Mouse (Mus musculus) brain, embryonic 14.5 days (tissue): ENCODE data around the gene Sema3g. TPM values are rescaled to one million over a fixed set of nuclear protein-coding genes. Genes with fewer than 3 reads are reported as not detected.

ENCODE experiments used
- DNase-seq: peaks from one replicate; pipeline ENCODE4 v3.0.0-alpha.2; 2011; ENCODE audit warnings: low read depth
- CTCF ChIP-seq: fragments of 200-500 bp; IDR thresholded peaks from 2 replicates; pipeline ENCODE4 v1.5.1; 2012; ENCODE audit warnings: inconsistent platforms, mild to moderate bottlenecking, moderate library complexity, borderline replicate concordance; ENCODE audit not compliant: insufficient read depth, insufficient read length; ENCODE audit errors: extremely low read depth
- POLR2A ChIP-seq: fragments of 200-500 bp; IDR thresholded peaks from 2 replicates; pipeline ENCODE4 v1.6.1; 2012; ENCODE audit warnings: mild to moderate bottlenecking, inconsistent platforms, borderline replicate concordance; ENCODE audit not compliant: poor library complexity, insufficient read depth, insufficient read length, severe bottlenecking; ENCODE audit errors: extremely low read depth
- polyA plus RNA-seq: library from polyadenylated mRNA; depleted of rRNA; stranded (reverse); fragments of >200 nt; gene quantifications from 2 replicates; pipeline ENCODE4 v1.2.3, GENCODE M21; 2012

The Sema3g gene
- polyA plus RNA-seq, 1 experiment: 2.7 TPM

DNA sequence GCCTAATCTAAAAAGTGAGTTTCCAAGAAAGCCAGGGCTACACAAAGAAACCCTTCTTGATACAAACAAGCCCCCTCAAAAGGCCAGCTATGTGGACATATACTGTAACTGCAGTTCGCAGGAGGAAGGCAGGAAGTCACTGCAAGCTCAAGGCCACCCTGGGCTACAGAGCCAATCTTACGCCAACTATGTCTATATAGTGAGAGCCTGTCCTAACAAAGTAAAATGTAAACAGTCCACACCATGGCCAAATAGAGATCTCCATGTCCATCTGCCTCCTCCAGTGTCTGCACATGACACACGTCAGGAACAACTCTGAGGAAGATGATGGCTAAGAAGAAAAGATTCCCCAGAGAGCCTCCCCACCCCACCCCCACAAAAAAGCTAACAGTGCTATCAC, 17.6 kb upstream of the Sema3g start:
- TF ChIP-seq POLR2A: no peak
- TF ChIP-seq CTCF: no peak
- no peak for DNase-seq

DNA sequence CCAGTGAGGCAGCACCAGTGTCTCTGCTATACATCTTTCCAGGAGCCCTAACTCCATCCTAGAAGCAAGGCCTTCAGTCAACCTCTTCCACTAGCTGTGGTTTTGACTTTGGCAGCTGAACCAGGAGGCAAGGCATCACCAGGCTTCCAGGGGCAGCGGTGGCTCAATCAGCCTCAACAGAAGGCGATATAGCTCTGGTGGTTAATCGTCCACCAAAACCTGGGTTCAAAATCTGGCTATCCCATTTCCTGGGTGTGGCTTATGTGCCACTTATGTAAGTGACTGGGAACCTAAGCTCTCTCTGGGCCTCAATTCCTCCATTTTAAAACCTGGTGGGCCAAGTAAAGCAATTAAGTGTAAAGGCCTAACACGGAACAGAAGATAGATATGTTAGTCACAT, 12.8 kb upstream of the Sema3g start:
- no peak for DNase-seq
- TF ChIP-seq POLR2A (no peak), CTCF (no peak)

DNA sequence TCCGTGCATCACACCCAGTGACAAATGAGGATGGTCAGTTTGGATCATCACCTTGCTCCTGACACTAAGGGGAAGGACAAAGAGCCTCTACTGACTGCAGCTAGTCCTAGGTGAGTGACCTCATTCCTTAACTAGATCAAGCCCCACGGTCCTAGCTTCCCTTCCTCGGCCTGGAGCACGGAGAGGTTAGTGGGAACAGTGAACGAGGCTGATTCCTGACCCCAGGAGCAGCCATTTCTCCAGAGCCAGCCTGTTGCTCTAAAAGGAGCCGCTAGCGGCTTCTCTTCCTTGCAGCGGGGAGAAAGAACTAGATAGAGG, 12.5 kb upstream of the Sema3g start:
- no peak for DNase-seq
- no peak for TF ChIP-seq POLR2A
- no peak for TF ChIP-seq CTCF

DNA sequence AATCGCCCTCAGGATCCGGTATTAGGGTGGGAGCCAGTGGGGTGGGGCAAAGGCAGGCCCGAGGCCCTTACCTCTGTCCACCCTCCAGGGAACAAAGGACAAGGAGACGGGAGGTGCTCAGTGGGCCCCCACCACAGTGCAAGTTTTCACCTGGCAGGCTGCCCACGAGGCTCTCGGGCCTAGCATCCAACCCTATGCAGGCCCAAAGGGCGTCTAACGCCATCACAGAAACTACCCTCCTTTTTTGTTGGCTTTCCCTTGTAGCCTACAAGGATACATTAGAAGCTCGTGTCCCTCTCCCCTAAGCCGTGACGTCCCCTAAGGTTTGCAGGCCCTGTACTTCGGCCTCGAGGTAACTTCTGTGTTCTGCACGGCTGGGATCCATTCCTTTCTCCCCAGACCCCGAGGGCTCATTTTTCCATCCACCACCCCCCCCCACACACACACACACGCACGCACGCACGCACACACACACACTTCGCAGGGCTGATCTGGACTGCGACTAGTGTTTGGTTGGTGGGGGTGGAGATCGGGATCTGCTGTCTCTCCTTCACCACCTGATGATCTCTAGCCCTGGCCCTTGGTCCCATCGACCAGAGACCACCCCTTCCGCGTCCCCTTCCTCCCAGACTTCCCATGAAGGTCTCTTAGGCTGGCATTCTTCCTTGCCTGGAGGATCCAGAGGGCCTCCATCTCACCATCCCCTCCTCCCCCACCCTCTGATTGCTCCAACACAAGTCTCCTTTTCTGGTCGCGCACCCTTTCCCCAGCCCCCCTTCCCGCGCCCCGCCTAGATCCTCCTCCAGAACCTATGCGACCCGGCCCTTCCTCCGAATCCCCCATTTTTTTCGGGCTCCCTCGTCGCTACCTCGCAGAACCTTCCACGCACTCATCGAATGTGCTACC, 11.8 kb upstream of the Sema3g start:
- TF ChIP-seq POLR2A (no peak), CTCF (no peak)

DNA sequence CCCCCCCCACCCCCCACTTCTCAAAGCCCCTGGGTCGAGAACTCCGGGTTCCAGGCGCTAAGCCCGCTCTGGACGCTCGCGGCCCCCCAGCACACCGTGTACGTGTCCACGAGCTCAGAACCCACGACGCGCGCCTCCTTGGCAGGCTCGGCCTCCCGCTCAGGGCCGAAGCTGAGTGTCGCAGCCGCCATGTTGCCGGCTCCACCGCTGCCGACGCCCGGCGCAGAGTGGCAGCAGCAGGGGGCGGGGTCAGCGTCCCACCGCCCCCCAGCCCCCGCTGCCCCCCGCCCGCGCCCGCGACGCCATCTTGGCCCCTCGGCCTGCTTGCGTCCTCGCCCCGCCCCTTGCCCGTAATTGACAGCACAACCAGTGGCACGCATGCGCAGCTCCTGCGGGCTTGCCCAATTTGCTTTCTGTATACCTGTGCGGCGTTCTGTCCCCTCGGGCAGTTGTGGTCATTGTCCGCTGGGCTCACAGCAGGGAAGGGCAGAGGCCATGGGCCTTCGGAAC, 11.1 kb upstream of the Sema3g start:
- peak; percentile 97 for DNase-seq
- peak; percentile 96 for TF ChIP-seq POLR2A
- no peak for TF ChIP-seq CTCF

More for the DNA sequence above, 11.8 kb upstream of the Sema3g start:
- DNase-seq: peak; percentile 75

DNA sequence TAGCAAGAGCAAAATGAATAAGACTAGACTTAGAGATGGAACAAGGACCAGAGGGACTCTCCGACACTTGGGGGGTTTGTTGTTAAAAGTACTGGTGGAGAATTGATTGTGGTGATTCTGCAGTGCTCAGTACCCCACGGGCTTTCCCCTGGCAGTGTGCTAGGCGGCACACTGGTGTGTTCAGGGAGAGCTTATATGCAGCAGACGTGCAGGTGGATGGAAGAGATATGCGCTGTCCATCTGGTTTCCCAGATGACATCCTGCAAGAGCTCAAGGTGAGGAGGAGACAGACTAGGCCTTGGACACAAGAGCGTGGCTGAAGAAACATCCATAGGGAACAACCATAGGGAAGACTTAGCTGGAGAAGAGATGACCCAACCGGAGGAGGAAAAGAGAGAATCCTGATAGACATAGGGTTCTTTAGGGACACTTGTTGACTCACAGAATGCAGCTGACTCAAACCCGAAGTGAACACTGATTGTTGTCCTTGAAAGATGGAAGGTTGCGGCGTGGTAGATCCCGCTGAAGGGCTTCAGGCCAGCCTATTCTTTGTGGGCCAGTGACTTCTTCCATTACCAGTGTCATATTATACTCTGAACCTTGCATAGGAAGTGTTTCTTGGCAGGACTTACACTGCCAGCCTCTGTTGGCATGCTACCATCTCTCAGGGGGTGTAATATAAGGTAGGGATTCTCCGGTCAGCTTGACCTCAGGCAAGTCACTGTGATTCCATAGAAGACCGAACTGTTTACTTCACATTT, 10.4 kb upstream of the Sema3g start:
- TF ChIP-seq POLR2A: no peak
- no peak for TF ChIP-seq CTCF
- no peak for DNase-seq

DNA sequence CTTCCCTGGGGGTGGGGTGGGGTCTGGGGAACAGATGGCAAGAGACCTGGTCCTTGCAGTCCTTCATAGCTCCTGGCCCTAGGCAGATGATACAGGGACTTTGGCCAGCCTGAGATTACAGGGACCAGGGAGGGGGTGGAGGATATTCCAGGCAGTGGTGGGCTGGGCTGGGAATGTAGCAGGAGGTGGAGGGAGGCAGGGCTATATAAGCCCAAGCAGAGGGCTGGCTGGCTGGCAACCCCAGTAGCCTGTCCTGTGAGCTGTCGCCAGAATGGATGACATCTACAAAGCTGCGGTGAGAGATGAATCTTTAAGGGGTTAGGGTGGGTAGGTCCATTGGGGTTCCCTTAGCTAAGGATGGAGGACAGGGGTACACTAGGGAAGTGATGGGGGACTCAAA, 9.6 kb upstream of the Sema3g start, which contains the start of gene Tnnc1:
TSS of gene Tnnc1 (plus strand) at position 229 of the 400 bp plus-strand sequence.
- TF ChIP-seq CTCF: no peak
- TF ChIP-seq POLR2A: no peak
- no peak for DNase-seq

DNA sequence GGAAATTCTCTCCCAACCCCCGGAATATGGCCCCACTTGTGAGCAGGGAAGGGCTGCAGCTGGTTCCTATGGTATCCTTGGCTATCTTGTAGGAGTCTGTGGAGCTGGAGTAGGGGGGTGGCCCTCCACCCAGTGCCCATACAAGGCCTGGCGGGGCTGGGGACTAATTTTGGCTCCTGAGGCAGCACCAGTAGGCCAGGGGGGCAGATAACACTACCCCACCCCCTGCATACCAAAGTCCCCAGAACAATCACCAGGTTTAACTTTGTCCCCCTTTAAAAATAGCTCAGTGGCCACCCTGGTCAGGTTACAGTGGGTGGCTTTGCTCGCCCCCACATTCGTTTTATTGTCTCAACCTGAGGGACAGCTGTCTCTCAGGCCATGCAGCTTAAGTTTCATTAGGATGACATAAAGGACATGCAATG, 8.5 kb upstream of the Sema3g start:
- no peak for DNase-seq

DNA sequence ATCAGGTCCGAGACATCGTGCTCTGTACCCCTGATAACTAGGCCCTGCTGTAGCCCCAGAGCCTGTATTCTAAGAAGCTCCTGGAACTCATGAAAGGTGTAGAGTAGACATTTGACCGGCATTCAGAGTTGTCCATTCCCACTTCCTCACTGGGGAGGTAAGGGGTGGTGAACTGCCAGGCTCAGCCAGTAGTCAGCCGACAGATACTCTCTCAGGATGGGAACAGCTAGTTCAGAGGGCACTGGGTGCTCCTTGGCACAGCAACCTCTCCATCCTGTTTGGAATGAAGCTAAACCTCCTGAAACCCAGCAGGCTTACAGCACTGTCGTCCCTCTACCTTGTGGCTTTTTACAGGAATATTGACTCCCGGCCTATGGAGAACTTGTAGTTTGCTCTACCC, 5.8 kb upstream of the Sema3g start:
- DNase-seq: no peak
- TF ChIP-seq POLR2A (no peak), CTCF (no peak)

More for the DNA sequence above, 8.5 kb upstream of the Sema3g start:
- TF ChIP-seq CTCF (no peak), POLR2A (no peak)

DNA sequence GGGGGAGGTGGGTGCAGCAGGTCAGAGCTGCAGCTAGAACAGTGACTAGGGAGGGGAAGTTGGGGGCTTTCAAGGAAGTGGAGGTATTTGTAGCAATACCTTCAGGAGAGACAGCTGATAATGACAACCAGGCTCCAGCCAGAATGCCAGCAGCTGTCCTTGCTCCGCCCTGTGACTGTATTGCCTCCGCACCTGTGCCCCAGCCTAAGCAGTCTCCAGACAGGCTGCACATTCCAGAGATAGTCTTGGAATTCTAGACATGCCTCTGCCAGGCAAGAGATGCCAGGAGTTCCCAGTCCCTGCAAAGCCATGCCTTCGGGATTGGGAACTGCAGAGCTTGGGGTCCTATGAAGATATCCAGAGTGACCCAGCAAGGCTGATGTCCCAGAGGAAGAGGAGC, 5.2 kb upstream of the Sema3g start:
- TF ChIP-seq CTCF: no peak
- TF ChIP-seq POLR2A: no peak
- no peak for DNase-seq

DNA sequence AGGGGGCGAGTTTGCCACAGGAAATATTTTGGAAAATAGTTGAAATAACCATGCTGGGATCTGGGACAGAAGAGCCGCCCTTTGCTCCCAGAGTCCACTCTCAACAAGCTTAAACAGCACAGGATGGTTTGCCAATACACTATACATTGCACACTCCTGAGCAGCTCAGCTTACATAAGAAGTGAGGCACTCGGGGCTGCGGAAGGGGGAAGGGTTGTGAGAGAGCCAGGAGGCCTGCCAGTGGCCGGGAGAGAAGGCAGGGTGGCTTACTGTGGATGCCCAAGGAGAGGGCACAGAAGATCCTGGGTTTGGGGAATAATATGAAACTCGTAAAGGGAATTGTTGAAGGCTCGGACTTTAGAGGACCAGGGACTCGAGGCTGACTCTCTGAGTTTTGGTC, 3.8 kb upstream of the Sema3g start:
- TF ChIP-seq POLR2A (no peak), CTCF (no peak)
- no peak for DNase-seq
